Mouse (Mus musculus): ENCODE results near the gene Aplnr. TPM values are rescaled to one million over a fixed set of nuclear protein-coding genes. Genes with fewer than 3 reads are reported as not detected.

The Aplnr gene
- polyA plus RNA-seq, 1 experiment = not detected

DNA sequence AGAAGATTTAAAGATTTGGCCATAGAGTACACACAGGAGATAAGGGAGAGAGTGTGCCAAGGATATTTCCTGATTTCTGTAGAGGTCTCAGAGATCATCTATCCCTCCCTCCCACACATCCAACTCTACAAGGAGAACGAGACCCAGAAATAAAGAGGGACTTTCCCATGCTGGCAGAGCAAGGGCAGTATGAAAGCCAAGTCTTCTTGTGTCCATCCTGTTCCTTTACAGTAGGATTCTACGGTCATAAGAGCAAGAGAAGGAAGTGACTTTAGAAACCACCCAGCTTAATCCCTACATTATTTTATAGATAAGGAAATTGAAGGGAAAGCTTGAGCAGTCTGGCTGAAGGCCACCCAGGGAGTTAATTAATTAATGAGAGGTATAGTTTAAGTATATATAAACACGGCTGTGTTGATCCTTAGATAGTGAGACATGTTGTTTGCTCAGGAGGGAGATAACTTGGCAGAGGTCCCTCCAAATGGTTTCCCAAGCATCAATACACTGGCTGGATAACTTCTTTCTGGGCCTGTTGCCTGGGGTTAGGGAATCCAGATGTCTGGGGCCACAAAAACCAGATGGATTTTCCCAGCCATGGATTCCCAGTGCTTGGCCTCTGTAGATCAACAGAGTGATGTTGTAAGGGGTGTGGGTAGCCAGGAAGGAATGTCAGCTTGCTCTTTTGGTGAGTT, 36.2 kb downstream of the Aplnr start:
- no peak overlapping the region for H3K27ac ChIP-seq (ENCODE audit: insufficient read depth, low read depth, low read length)
- H3K4me1 ChIP-seq (ENCODE audit: control insufficient read depth, insufficient read depth, low read length) = no peaks in the 10 kb centered on the region
- TF ChIP-seq POLR2A (IDR thresholded peaks at IDR 0.05; ENCODE audit: borderline replicate concordance, low read depth, low read length) (no peak), CTCF (IDR thresholded peaks at IDR 0.05; ENCODE audit: low read depth, low read length) (no peak)
- H3K4me3 ChIP-seq (ENCODE audit: insufficient read depth, low read length) = no peak overlapping the region

- Histone ChIP-seq H3K4me3 (ENCODE audit: insufficient read depth, low read length) (no peak overlapping the region), H3K4me1 (ENCODE audit: control insufficient read depth, insufficient read depth, low read length) (no peaks in the 10 kb centered on the region), H3K27ac (ENCODE audit: insufficient read depth, low read depth, low read length) (no peak overlapping the region)
- no peak for TF ChIP-seq CTCF (IDR thresholded peaks at IDR 0.05; ENCODE audit: low read depth, low read length)
- TF ChIP-seq POLR2A (IDR thresholded peaks at IDR 0.05; ENCODE audit: borderline replicate concordance, low read depth, low read length) = no peak
Measured at GRCm38 (mm10) chr2:85172763-85173103, 36.7 kb downstream of the Aplnr start.

- H3K4me3 ChIP-seq (ENCODE audit: insufficient read depth, low read length) = no peak overlapping the region
- TF ChIP-seq POLR2A (IDR thresholded peaks at IDR 0.05; ENCODE audit: borderline replicate concordance, low read depth, low read length) (no peak), CTCF (IDR thresholded peaks at IDR 0.05; ENCODE audit: low read depth, low read length) (no peak)
- no peak overlapping the region for H3K27ac ChIP-seq (ENCODE audit: insufficient read depth, low read depth, low read length)
- no peaks in the 10 kb centered on the region for H3K4me1 ChIP-seq (ENCODE audit: control insufficient read depth, insufficient read depth, low read length)
Measured at GRCm38 (mm10) chr2:85173545-85173944, 37.5 kb downstream of the Aplnr start.

GRCm38 (mm10) chr2:85178139-85178800, 42.2 kb downstream of the Aplnr start:
- H3K4me1 ChIP-seq (ENCODE audit: control insufficient read depth, insufficient read depth, low read length) = no peaks in the 10 kb centered on the region
- no peak overlapping the region for H3K27ac ChIP-seq (ENCODE audit: insufficient read depth, low read depth, low read length)
- no peak overlapping the region for H3K4me3 ChIP-seq (ENCODE audit: insufficient read depth, low read length)
- no peak for TF ChIP-seq POLR2A (IDR thresholded peaks at IDR 0.05; ENCODE audit: borderline replicate concordance, low read depth, low read length)
- TF ChIP-seq CTCF (IDR thresholded peaks at IDR 0.05; ENCODE audit: low read depth, low read length) = no peak

GRCm38 (mm10) chr2:85187582-85188151, 51.6 kb downstream of the Aplnr start:
- TF ChIP-seq POLR2A (IDR thresholded peaks at IDR 0.05; ENCODE audit: borderline replicate concordance, low read depth, low read length) (no peak), CTCF (IDR thresholded peaks at IDR 0.05; ENCODE audit: low read depth, low read length) (no peak)
- Histone ChIP-seq H3K4me3 (ENCODE audit: insufficient read depth, low read length) (no peak overlapping the region), H3K27ac (ENCODE audit: insufficient read depth, low read depth, low read length) (no peak overlapping the region), H3K4me1 (ENCODE audit: control insufficient read depth, insufficient read depth, low read length) (no peaks in the 10 kb centered on the region)

Other genes with a start within 250 kb of the Aplnr start
- gene Rtn4rl2, start 249.5 kb upstream of the Aplnr start, polyA plus RNA-seq (2012; ENCODE audit: insufficient read depth, insufficient read length, missing spikeins) = not detected in 2 replicates
- gene Slc43a3, start 199.6 kb upstream of the Aplnr start, polyA plus RNA-seq (2012; ENCODE audit: insufficient read depth, insufficient read length, missing spikeins) = 14.9 and 15.3 TPM in 2 replicates
- not detected in 2 replicates for gene Prg2, start 155.8 kb upstream of the Aplnr start, polyA plus RNA-seq (2012; ENCODE audit: insufficient read depth, insufficient read length, missing spikeins)
- gene Prg3, start 148.0 kb upstream of the Aplnr start, polyA plus RNA-seq (2012; ENCODE audit: insufficient read depth, insufficient read length, missing spikeins) = not detected in 2 replicates
- 96.1 and 96.7 TPM in 2 replicates for gene Ssrp1, start 99.0 kb upstream of the Aplnr start, polyA plus RNA-seq (2012; ENCODE audit: insufficient read depth, insufficient read length, missing spikeins)
- 0.42 TPM in 1 of 2 replicates, not detected in the other for gene P2rx3, start 98.8 kb upstream of the Aplnr start, polyA plus RNA-seq (2012; ENCODE audit: insufficient read depth, insufficient read length, missing spikeins)
- gene Tnks1bp1, start 88.2 kb upstream of the Aplnr start, polyA plus RNA-seq (2012; ENCODE audit: insufficient read depth, insufficient read length, missing spikeins) = 7.5 and 10.9 TPM in 2 replicates
- not detected in 2 replicates for gene Lrrc55, start 61.0 kb downstream of the Aplnr start, polyA plus RNA-seq (2012; ENCODE audit: insufficient read depth, insufficient read length, missing spikeins)
- gene Olfr987, start 203.1 kb downstream of the Aplnr start, polyA plus RNA-seq (2012; ENCODE audit: insufficient read depth, insufficient read length, missing spikeins) = not detected in 2 replicates
- not detected in 2 replicates for gene Olfr988, start 227.0 kb downstream of the Aplnr start, polyA plus RNA-seq (2012; ENCODE audit: insufficient read depth, insufficient read length, missing spikeins)

Measured in bone marrow macrophage, adult 2 months (primary cell).